Mouse (Mus musculus): ENCODE data around the gene Wdtc1.

DNA sequence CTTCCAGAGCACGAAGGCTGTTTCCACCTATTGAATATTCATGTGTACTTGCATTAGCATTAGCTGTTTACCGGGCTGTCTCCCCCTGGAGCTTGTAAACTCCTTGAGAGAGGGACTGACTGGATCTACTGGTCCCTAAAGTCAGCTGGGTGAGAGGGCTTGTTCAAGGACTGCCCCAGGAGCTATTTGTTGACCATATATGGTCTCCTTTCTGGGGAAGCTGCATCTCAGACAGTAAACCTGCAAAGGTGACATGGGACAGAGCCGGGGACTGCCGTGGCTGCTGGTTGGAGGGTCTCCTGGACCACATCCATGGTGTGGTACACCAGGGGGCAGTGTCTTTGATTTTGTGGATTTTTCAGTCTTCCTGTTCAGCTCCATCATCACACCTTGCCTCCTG, 70.6 kb downstream of the Wdtc1 start:
- TF ChIP-seq CTCF (IDR thresholded peaks at IDR 0.05; ENCODE audit: extremely low read depth, insufficient read depth, insufficient read length, insufficient replicate concordance) (no peak), POLR2A (IDR thresholded peaks at IDR 0.05; ENCODE audit: low read depth, low read length) (no peak)

All from spleen, adult 2 months (tissue).